Mouse (Mus musculus) CD4-positive helper T cell, adult 2 months (primary cell): ENCODE results near the gene Rere.
"Not testable (repeated sequence)": the region's sequence is repeated elsewhere in the genome, so short reads cannot be mapped to it uniquely, and the experiment has no call there.

Experiments used
- DNase-seq: peaks from one replicate; pipeline ENCODE4 v3.0.0-alpha.2; 2012; ENCODE audit warnings: low read depth, missing footprints, low spot score

Rere gene

GRCm38 (mm10) chr4:150254416-150254815 is 27.0 kb upstream of the Rere start:
- no peak for DNase-seq

- no peak for DNase-seq
Observed at GRCm38 (mm10) chr4:150255181-150255580, 26.3 kb upstream of the Rere start.

- peak; percentile 63 for DNase-seq
Observed at GRCm38 (mm10) chr4:150257252-150258204, 23.9 kb upstream of the Rere start.

GRCm38 (mm10) chr4:150258388-150258787 is 23.1 kb upstream of the Rere start:
- no peak for DNase-seq

- no peak for DNase-seq
Observed at GRCm38 (mm10) chr4:150259577-150259976, 21.9 kb upstream of the Rere start.

GRCm38 (mm10) chr4:150260111-150260510 is 21.3 kb upstream of the Rere start:
- no peak for DNase-seq

- DNase-seq, result peak; percentile 43
Observed at GRCm38 (mm10) chr4:150260745-150261144, 20.7 kb upstream of the Rere start.

- no peak for DNase-seq
Observed at GRCm38 (mm10) chr4:150262301-150262700, 19.1 kb upstream of the Rere start.

GRCm38 (mm10) chr4:150264903-150265302 is 16.5 kb upstream of the Rere start:
- peak; percentile 35 for DNase-seq

- DNase-seq, result no peak
Observed at GRCm38 (mm10) chr4:150265471-150265870, 16.0 kb upstream of the Rere start.

- no peak for DNase-seq
Observed at GRCm38 (mm10) chr4:150266655-150267223, 14.7 kb upstream of the Rere start.

GRCm38 (mm10) chr4:150268674-150269653 is 12.5 kb upstream of the Rere start:
- DNase-seq, result peak; percentile 81

- DNase-seq, result peak; percentile 61
Observed at GRCm38 (mm10) chr4:150269679-150270078, 11.8 kb upstream of the Rere start.

GRCm38 (mm10) chr4:150270718-150271117 is 10.7 kb upstream of the Rere start:
- not testable (repeated sequence) for DNase-seq

- peak; percentile 33 for DNase-seq
Observed at GRCm38 (mm10) chr4:150272725-150273124, 8.7 kb upstream of the Rere start.

GRCm38 (mm10) chr4:150275531-150275930 is 5.9 kb upstream of the Rere start:
- DNase-seq, result no peak

- not testable (repeated sequence) for DNase-seq
Observed at GRCm38 (mm10) chr4:150279336-150279735, 2.1 kb upstream of the Rere start.

- DNase-seq, result no peak
Observed at GRCm38 (mm10) chr4:150280002-150280401, 1.4 kb upstream of the Rere start.

GRCm38 (mm10) chr4:150280459-150280858 is 987 bp upstream of the Rere start:
- DNase-seq, result no peak

GRCm38 (mm10) chr4:150281891-150282630 is 615 bp downstream of the Rere start:
- peak; percentile 45 for DNase-seq
